Mouse (Mus musculus): ENCODE measurements at regions not wholly inside any gene's neighbourhood (a gene's known extent, or its start where the extent isn't known, plus 50 kb on each side); places are given as distances from the start of the nearest gene placed in this dataset.

- Histone ChIP-seq H3K27ac (ENCODE audit: low read depth, low read length) (no peak overlapping the region), H3K4me1 (replicated peaks; ENCODE audit: control insufficient read depth, insufficient read depth, low read length) (no peaks in the 10 kb centered on the region), H3K4me2 (replicated peaks; ENCODE audit: low read depth) (no peak overlapping the region), H3K4me3 (ENCODE audit: low read depth, low read length) (no peak overlapping the region), H3K9me3 (ENCODE audit: control insufficient read depth) (no peaks in the 10 kb centered on the region), H3K9ac (ENCODE audit: low read depth, low read length) (no peak overlapping the region), H3K27me3 (replicated peaks; ENCODE audit: control insufficient read depth, insufficient read depth, low read length) (no peaks in the 10 kb centered on the region), H3K36me3 (ENCODE audit: control insufficient read depth, insufficient read depth) (no peaks in the 10 kb centered on the region)
- WGBS, result 82% methylated on average over 4 of the region's 4 CpGs
- no peak for TF ChIP-seq CTCF (IDR thresholded peaks at IDR 0.05; ENCODE audit: low read depth)
- no peak for ATAC-seq
These were observed 55.6 kb upstream of the S1pr3 start for GRCm38 (mm10) chr13:51352874-51353273.

GRCm38 (mm10) chr13:51355507-51355906, 52.9 kb upstream of the S1pr3 start:
- H3K27ac ChIP-seq (ENCODE audit: low read depth, low read length), result no peak overlapping the region
- no peak overlapping the region for H3K4me3 ChIP-seq (ENCODE audit: low read depth, low read length)
- no peak for TF ChIP-seq CTCF (IDR thresholded peaks at IDR 0.05; ENCODE audit: low read depth)
- no peaks in the 10 kb centered on the region for H3K9me3 ChIP-seq (ENCODE audit: control insufficient read depth)
- H3K27me3 ChIP-seq (replicated peaks; ENCODE audit: control insufficient read depth, insufficient read depth, low read length), result no peaks in the 10 kb centered on the region
- H3K4me1 ChIP-seq (replicated peaks; ENCODE audit: control insufficient read depth, insufficient read depth, low read length), result no peaks in the 10 kb centered on the region
- no peaks in the 10 kb centered on the region for H3K36me3 ChIP-seq (ENCODE audit: control insufficient read depth, insufficient read depth)
- H3K9ac ChIP-seq (ENCODE audit: low read depth, low read length), result no peak overlapping the region
- 75% methylated on average over 2 of the region's 2 CpGs for WGBS
- no peak overlapping the region for H3K4me2 ChIP-seq (replicated peaks; ENCODE audit: low read depth)
- ATAC-seq, result no peak
